Mouse (Mus musculus): ENCODE data around the gene Gpr62. TPM values are rescaled to one million over a fixed set of nuclear protein-coding genes. Genes with fewer than 3 reads are reported as not detected.

Gpr62 gene
- total and polyA plus RNA-seq, 3 experiments, result 0.04 to 0.11 TPM; not detected in 1

DNA sequence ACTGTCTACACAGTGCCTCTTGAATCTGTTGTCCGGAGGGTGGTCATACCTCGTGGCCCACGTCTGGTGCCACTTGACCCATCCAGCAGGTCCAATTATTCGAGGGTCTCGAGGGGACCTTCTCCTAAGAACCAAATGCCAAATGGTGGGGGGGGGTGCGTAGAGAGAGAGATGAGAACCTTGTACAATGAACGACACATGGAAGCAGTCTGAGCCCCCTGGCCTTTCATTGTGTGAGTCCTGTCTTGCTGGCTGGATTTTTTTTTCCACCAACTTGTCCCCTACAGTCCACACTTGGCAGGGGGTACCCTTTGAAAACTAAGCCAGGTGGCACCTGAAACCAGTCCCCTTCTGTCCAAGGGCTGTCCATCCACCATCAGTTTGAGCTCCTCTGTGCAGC is 2.0 kb upstream of the Gpr62 start:
- no peak overlapping the region for H3K4me2 ChIP-seq (ENCODE audit: insufficient read depth, low read depth, poor library complexity, severe bottlenecking)
- no peaks in the 10 kb centered on the region for H3K27me3 ChIP-seq (replicated peaks)
- H3K9ac ChIP-seq (ENCODE audit: insufficient read depth, low read depth), result no peak overlapping the region
- H3K9me3 ChIP-seq (replicated peaks; ENCODE audit: low read length), result peaks cover 16% of the 10 kb centered on the region
- H3K36me3 ChIP-seq (replicated peaks in 1 of 2; ENCODE audit: control insufficient read depth in 1 of 2, insufficient read depth in 1 of 2, low read length in 1 of 2), result peaks cover 25 to 60% of the 10 kb centered on the region in 2 experiments
- no peak for DNase-seq (ENCODE audit: extremely low read depth)
- in situ Hi-C loops (cut with MboI; ENCODE audit: low pct_ligation_motif_present, low pct_unique_long_range_greater_than_20kb, low sequenced_read_pairs) (no loop called here), dilution Hi-C loops (cut with MboI; ENCODE audit: extremely low pct_ligation_motif_present, extremely low pct_unique_long_range_greater_than_20kb, low sequenced_read_pairs) (no loop called here)
- no peaks in the 10 kb centered on the region for H3K79me2 ChIP-seq (replicated peaks; ENCODE audit: control insufficient read depth, extremely low read depth, insufficient read depth, poor library complexity, severe bottlenecking)
- peaks cover 0 to 8% of the 10 kb centered on the region in 2 experiments; a peak in 2 of 4 replicates for H3K4me1 ChIP-seq (ENCODE audit: control insufficient read depth in 1 of 2, insufficient read depth in 2 of 2)
- H3K4me3 ChIP-seq (replicated peaks in 1 of 3; ENCODE audit: low read depth in 2 of 3, low read length in 2 of 3, poor library complexity in 1 of 3), result no peak overlapping the region
- no peak for TF ChIP-seq PAX5 (IDR thresholded peaks at IDR 0.05; ENCODE audit: low read length)
- TF ChIP-seq IRF4 (IDR thresholded peaks at IDR 0.05; ENCODE audit: low read depth, low read length), result no peak
- TF ChIP-seq USF1 (IDR thresholded peaks at IDR 0.05; ENCODE audit: low read depth, low read length), result no peak
- no peak for TF ChIP-seq TCF12 (IDR thresholded peaks at IDR 0.05; ENCODE audit: low read depth, low read length)
- no peak for TF ChIP-seq ETS1 (conservative IDR thresholded peaks at IDR 0.05; ENCODE audit: low read depth, low read length)
- TF ChIP-seq MXI1 (IDR thresholded peaks at IDR 0.05; ENCODE audit: low read depth, low read length), result no peak
- TF ChIP-seq NRF1 (IDR thresholded peaks at IDR 0.05; ENCODE audit: low read depth, low read length), result no peak
- no peak for TF ChIP-seq KAT2A (IDR thresholded peaks at IDR 0.05; ENCODE audit: insufficient replicate concordance, low read length)
- TF ChIP-seq NELFE (IDR thresholded peaks at IDR 0.05; ENCODE audit: low read depth, low read length), result no peak
- no peak for TF ChIP-seq UBTF (IDR thresholded peaks at IDR 0.05; ENCODE audit: low read depth, low read length)
- TF ChIP-seq POLR2AphosphoS2 (IDR thresholded peaks at IDR 0.05; ENCODE audit: low read depth, low read length), result no peak
- TF ChIP-seq ELF1 (IDR thresholded peaks at IDR 0.05; ENCODE audit: low read depth, low read length), result no peak
- no peak overlapping the region for H3K27ac ChIP-seq (ENCODE audit: insufficient read depth, low read depth)

DNA sequence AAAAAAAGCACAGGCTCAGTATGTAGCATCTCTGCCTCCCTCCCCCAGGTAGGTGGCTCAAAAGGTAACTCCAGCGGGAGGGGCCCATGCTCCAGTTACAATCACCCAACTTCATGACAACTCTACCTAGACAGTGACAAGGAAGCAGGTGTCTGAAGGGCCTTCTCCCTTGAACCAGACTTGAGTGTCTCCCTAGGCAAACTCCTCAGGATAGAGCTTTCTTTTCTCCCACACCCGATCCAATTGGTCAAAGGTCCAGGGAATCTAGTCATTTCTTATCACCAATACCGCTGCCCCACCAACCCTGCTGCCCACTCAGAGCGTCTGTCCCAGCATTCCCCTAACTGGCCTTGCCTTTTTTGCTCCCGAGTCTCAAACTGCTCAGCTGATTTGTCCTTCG is 983 bp upstream of the Gpr62 start:
- no peaks in the 10 kb centered on the region for H3K27me3 ChIP-seq (replicated peaks)
- H3K27ac ChIP-seq (ENCODE audit: insufficient read depth, low read depth), result no peak overlapping the region
- no peak overlapping the region for H3K4me2 ChIP-seq (ENCODE audit: insufficient read depth, low read depth, poor library complexity, severe bottlenecking)
- H3K4me1 ChIP-seq (ENCODE audit: control insufficient read depth in 1 of 2, insufficient read depth in 2 of 2), result no peaks in the 10 kb centered on the region
- H3K9ac ChIP-seq (ENCODE audit: insufficient read depth, low read depth), result no peak overlapping the region
- TF ChIP-seq ZC3H11A (IDR thresholded peaks at IDR 0.05; ENCODE audit: low read depth, low read length) (no peak), UBTF (IDR thresholded peaks at IDR 0.05; ENCODE audit: low read depth, low read length) (no peak), SIN3A (IDR thresholded peaks at IDR 0.05; ENCODE audit: low read length) (no peak), USF1 (IDR thresholded peaks at IDR 0.05; ENCODE audit: low read depth, low read length) (no peak)
- dilution Hi-C loops (cut with MboI; ENCODE audit: extremely low pct_ligation_motif_present, extremely low pct_unique_long_range_greater_than_20kb, low sequenced_read_pairs), result no loop called here
- in situ Hi-C loops (cut with MboI; ENCODE audit: low pct_ligation_motif_present, low pct_unique_long_range_greater_than_20kb, low sequenced_read_pairs), result no loop called here
- peaks cover 16% of the 10 kb centered on the region for H3K9me3 ChIP-seq (replicated peaks; ENCODE audit: low read length)
- peaks cover 34 to 59% of the 10 kb centered on the region in 2 experiments for H3K36me3 ChIP-seq (replicated peaks in 1 of 2; ENCODE audit: control insufficient read depth in 1 of 2, insufficient read depth in 1 of 2, low read length in 1 of 2)
- H3K79me2 ChIP-seq (replicated peaks; ENCODE audit: control insufficient read depth, extremely low read depth, insufficient read depth, poor library complexity, severe bottlenecking), result no peaks in the 10 kb centered on the region
- no peak for DNase-seq (ENCODE audit: extremely low read depth)
- no peak overlapping the region for H3K4me3 ChIP-seq (replicated peaks in 1 of 3; ENCODE audit: low read depth in 2 of 3, low read length in 2 of 3, poor library complexity in 1 of 3)

All from CH12.LX (cell line).